Mouse (Mus musculus) liver, embryonic 14.5 days (tissue): ENCODE data around the gene Art4.

Source experiments
- CTCF ChIP-seq: IDR thresholded peaks from 2 replicates; pipeline ENCODE4 v1.5.1; 2016; ENCODE audit warnings: antibody characterized with exemption, low read depth, control low read depth
- EP300 ChIP-seq: IDR thresholded peaks from 2 replicates; pipeline ENCODE4 v1.6.1; 2016; ENCODE audit warnings: antibody characterized with exemption, low read depth

DNA sequence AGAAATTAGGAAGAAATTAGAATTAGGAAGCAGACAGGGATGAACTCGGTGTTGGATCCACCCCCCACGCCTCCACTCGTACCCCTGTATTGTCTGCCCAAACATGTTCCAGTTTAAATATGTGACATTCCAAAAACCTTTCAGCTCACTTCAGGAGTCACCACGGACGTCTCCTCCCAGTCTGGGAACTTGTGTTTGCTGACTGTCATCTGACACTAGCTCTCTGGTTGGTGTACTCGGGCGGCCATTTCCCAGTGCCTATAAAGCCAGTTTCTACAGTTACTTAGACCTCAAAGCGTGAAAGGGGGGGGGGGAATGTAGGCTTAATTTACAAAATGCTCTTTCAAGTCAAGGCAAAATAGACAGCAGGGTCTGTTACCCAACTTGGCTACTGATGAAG, 24.1 kb upstream of the Art4 start:
- TF ChIP-seq CTCF (no peak), EP300 (no peak)
